Mouse (Mus musculus): Measurements from ENCODE around the gene 4932438H23Rik. TPM values are rescaled to one million over a fixed set of nuclear protein-coding genes. Genes with fewer than 3 reads are reported as not detected.
A peak's percentile ranks its signal among the peaks of the same experiment; 100 is the strongest.

Gene 4932438H23Rik
- polyA plus RNA-seq, 1 experiment from 2014 or later, result 0.33 TPM

DNA sequence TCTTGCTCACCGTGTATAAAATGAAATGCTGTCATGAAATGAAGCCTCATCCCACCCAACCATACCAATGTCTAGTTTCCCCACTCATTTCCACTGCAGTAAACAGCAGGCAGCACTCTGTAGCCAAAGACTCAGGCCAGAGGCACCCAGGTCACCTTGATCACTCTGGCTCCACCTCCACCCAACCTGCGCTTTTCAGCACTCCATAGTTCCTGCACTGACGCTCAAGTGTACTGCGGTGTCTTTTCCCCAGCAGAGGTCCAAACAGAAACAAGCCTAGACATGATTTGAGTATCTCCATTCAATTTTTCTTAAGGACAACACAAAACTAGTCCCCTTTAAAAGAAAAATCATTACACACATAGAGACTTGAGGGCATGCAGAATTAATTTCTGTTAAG lies 75.4 kb downstream of the 4932438H23Rik start:
- WGBS, result 97% methylated on average over 4 of the region's 4 CpGs

DNA sequence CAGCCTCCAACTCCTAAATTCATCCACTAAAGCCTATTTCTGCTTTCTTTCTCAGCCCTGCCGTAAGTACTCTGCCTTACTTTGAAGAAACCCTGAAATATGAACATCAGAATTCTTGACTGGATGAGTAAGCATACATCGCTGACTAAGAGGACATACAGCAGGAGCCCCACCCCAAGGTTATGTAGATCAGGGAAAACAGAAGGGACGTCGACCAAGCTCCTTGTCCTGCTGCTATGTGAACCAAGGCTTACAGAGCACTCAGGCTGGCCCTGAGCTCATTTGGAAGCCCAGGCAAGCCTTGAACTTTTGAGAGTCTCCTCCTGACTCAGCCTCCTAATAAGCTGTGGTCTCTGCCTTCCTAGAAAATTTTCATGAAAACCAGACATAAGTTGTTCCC lies 79.2 kb downstream of the 4932438H23Rik start:
- no peak overlapping the region for H3K4me2 ChIP-seq
- no peaks in the 10 kb centered on the region for H3K9me3 ChIP-seq (replicated peaks)
- WGBS, result 86% methylated on average over 4 of the region's 4 CpGs
- H3K27ac ChIP-seq (replicated peaks), result no peak overlapping the region
- H3K9ac ChIP-seq (replicated peaks), result no peak overlapping the region
- H3K4me1 ChIP-seq, result peaks cover 12% of the 10 kb centered on the region
- peaks cover 59% of the 10 kb centered on the region for H3K36me3 ChIP-seq
- H3K4me3 ChIP-seq (replicated peaks), result no peak overlapping the region
- ATAC-seq (ENCODE audit: low FRiP score), result no peak
- H3K27me3 ChIP-seq (replicated peaks), result no peaks in the 10 kb centered on the region

More for the DNA sequence above, 75.4 kb downstream of the 4932438H23Rik start:
- Histone ChIP-seq H3K27ac (replicated peaks) (no peak overlapping the region), H3K4me2 (no peak overlapping the region), H3K9ac (replicated peaks) (no peak overlapping the region), H3K36me3 (peaks cover 82% of the 10 kb centered on the region), H3K9me3 (replicated peaks) (no peaks in the 10 kb centered on the region), H3K4me3 (replicated peaks) (no peak overlapping the region), H3K4me1 (no peaks in the 10 kb centered on the region), H3K27me3 (replicated peaks) (no peaks in the 10 kb centered on the region)
- no peak for ATAC-seq (ENCODE audit: low FRiP score)

DNA sequence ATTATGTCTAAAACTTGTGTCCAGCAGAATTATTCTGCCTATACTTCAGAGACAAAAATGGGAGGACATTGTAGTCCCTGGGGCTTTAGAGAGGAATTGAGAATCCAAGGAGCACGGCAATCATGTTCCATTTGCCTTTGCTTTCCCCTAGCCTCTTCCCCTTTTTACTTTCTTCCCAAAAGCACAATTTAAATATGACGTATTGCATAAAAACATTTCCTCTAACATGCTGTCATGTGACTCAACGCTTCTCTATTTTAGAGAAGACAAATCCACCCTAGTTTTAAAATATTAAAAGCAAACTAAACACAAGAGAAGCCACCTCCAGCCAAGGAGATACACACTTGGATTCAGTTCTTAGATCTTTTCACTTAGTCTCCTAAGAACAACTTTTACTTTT lies 83.1 kb downstream of the 4932438H23Rik start:
- H3K9me3 ChIP-seq (replicated peaks), result no peaks in the 10 kb centered on the region
- 35% methylated on average over 3 of the region's 3 CpGs for WGBS
- peaks cover 29% of the 10 kb centered on the region for H3K36me3 ChIP-seq
- H3K4me3 ChIP-seq (replicated peaks), result peak overlapping the region; percentile 95
- H3K9ac ChIP-seq (replicated peaks), result peak overlapping the region; percentile 95
- H3K27ac ChIP-seq (replicated peaks), result peak overlapping the region; percentile 98
- H3K4me2 ChIP-seq, result peak overlapping the region; percentile 71
- peaks cover 29% of the 10 kb centered on the region for H3K4me1 ChIP-seq
- ATAC-seq (ENCODE audit: low FRiP score), result no peak
- H3K27me3 ChIP-seq (replicated peaks), result no peaks in the 10 kb centered on the region

DNA sequence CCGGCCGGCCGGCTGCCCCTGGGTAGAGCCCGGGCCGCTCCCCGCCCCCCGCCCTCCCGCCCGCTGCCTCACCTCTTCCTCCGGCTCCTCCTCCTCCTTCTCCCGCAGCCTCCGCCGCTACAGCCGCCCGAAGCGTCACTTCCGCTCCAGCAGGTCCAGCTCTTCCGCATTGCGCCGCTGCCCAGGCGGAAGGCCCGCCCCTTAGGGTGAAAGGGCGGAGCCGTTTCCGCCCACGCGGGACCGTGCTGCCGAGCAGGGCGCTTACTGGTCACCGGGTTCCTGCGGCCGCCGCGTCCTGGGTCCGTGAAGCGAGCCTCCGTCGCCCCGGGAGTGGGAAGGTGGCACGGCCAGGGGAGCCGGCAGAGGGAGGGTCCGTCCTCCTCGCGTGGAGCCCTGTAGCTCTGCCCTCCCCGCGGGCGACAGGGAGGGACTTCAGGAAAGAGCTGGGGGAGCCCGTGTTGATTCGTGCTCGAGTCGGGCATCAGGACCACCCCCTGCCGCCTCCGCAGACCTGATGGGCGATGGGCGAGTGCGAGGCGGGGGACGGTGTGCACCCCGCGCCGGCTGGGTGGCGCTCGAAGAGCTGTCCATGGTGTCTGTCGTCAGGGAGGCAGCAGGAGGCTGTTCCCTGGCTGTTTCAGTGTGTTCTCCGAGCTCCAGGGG lies 83.8 kb downstream of the 4932438H23Rik start, which contains the start of gene Synj1:
Synj1 (minus strand) TSS at position 288 of the 663 bp plus-strand sequence.
- peak within 1 kb of the TSS; percentile 95 for H3K9ac ChIP-seq (replicated peaks)
- peak within 1 kb of the TSS; percentile 71 for H3K4me2 ChIP-seq
- H3K27ac ChIP-seq (replicated peaks), result peak within 1 kb of the TSS; percentile 98
- peaks cover 26% of the 10 kb centered on the region for H3K36me3 ChIP-seq
- WGBS, result under 1% methylated on average over 66 of the region's 66 CpGs
- peak within 1 kb of the TSS; percentile 95 for H3K4me3 ChIP-seq (replicated peaks)
- ATAC-seq (ENCODE audit: low FRiP score), result peak; percentile 96
- H3K4me1 ChIP-seq, result peaks cover 33% of the 10 kb centered on the region
- no peaks in the 10 kb centered on the region for H3K9me3 ChIP-seq (replicated peaks)
- H3K27me3 ChIP-seq (replicated peaks), result no peaks in the 10 kb centered on the region

DNA sequence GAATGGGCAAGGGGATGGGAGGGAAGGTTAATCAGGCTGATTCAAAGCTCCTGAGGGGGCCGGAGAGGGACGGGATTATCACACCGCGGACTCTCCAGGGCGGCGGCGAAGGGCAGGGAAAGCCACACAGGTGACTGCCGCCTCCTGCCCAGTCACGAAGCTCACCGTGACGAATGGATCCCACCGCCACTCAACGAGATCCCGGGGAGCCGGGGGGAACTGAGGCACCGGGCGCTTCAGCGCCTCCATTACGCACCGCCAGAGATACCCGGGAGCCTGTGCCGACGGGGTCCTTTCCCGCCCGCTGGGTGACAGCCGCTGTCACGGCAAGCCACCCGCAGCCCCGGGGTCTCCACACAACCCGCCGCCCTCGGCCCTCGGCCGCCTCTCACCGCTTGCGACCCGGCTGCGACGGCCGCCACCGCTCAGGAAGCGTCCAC lies 84.3 kb downstream of the 4932438H23Rik start:
- H3K4me2 ChIP-seq, result peak overlapping the region; percentile 71
- peak overlapping the region; percentile 95 for H3K4me3 ChIP-seq (replicated peaks)
- peak overlapping the region; percentile 95 for H3K9ac ChIP-seq (replicated peaks)
- under 1% methylated on average over 42 of the region's 42 CpGs for WGBS
- no peaks in the 10 kb centered on the region for H3K9me3 ChIP-seq (replicated peaks)
- H3K4me1 ChIP-seq, result peaks cover 33% of the 10 kb centered on the region
- peaks cover 21% of the 10 kb centered on the region for H3K36me3 ChIP-seq
- H3K27me3 ChIP-seq (replicated peaks), result no peaks in the 10 kb centered on the region
- ATAC-seq (ENCODE audit: low FRiP score), result peak; percentile 73; the same call in 1 of the 2 replicates
- peak overlapping the region; percentile 98 for H3K27ac ChIP-seq (replicated peaks)

DNA sequence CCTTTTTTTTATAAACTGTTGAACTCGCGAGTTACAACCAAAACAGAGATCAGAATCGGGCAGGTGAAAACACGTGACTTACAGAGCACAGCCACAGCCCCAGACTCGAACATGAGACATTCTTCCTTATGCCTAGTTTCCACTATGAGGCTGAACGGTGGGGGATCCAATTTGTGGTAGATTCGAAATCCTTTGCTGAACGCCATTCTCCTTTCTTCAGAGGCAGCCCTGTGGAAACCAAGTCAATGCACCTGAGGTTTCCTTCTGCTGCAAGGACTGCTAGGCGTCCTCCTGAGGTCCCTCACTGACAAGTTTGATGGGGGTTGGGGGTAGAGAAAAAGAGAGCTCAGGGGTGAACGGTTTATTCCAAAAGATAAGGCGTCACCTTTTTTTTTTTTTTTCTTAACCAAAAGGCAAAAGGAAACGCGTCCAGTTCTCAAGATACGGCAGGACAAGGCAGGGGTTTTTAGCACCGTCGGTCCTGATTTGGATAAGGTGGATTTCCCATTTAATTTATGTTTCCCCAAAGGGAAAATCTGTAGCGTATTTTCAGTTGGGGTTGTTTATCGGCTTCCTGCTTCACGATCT lies 84.9 kb downstream of the 4932438H23Rik start:
- Histone ChIP-seq H3K4me3 (replicated peaks) (peak overlapping the region; percentile 95), H3K4me1 (peaks cover 33% of the 10 kb centered on the region), H3K27me3 (replicated peaks) (no peaks in the 10 kb centered on the region), H3K36me3 (peaks cover 15% of the 10 kb centered on the region), H3K27ac (replicated peaks) (peak overlapping the region; percentile 98), H3K9ac (replicated peaks) (peak overlapping the region; percentile 95), H3K9me3 (replicated peaks) (no peaks in the 10 kb centered on the region), H3K4me2 (peak overlapping the region; percentile 71)
- no peak for ATAC-seq (ENCODE audit: low FRiP score)
- WGBS, result 1% methylated on average over 19 of the region's 19 CpGs

DNA sequence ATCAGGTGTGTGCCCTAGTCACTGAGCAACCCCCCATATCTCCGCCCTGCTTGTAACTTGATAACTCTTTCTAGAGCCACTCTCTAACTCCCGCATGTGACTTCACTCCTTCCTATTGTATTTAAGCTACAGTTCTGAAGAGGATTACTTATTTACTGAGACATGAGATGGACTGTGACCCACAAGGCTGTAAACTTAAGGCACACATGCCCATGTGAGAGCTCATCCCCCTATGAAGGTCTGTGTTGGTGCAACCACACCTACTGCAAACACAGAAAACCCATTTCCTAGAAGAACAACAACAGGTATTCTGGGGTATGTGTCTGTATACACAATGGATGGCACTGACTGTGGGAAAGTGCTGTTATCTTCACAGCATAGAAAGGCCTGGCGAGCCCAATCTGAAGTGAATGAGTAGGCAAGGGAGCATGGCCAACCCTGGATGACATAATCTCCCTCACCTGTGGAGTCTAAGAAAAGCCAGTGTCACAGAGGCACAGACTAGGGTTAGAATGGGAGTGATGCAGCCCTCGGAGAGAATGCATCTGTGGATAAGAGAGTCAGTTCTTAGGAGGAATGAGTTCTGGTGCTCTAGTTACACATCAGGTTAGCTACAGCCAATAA lies 89.9 kb downstream of the 4932438H23Rik start:
- no peak overlapping the region for H3K9ac ChIP-seq (replicated peaks)
- peaks cover 20% of the 10 kb centered on the region for H3K4me1 ChIP-seq
- H3K4me3 ChIP-seq (replicated peaks), result no peak overlapping the region
- no peaks in the 10 kb centered on the region for H3K27me3 ChIP-seq (replicated peaks)
- H3K9me3 ChIP-seq (replicated peaks), result no peaks in the 10 kb centered on the region
- no peak overlapping the region for H3K27ac ChIP-seq (replicated peaks)
- no peak overlapping the region for H3K4me2 ChIP-seq
- 90% methylated on average over 4 of the region's 4 CpGs for WGBS
- H3K36me3 ChIP-seq, result 0 out of 2 replicates have a peak, but pooled peaks cover 3% of the 10 kb centered on the region
- ATAC-seq (ENCODE audit: low FRiP score), result no peak

Other genes starting within 250 kb of the 4932438H23Rik start
- gene Cfap298, start 160.0 kb downstream of the 4932438H23Rik start, polyA plus RNA-seq (2015; fragmentation: Nextera tagmentation; extraction: Ambion mirVana), result 44.4 and 45.1 TPM in 2 replicates
- gene Synj1, start 83.8 kb downstream of the 4932438H23Rik start, polyA plus RNA-seq (2015; fragmentation: Nextera tagmentation; extraction: Ambion mirVana), result 40.6 and 46.2 TPM in 2 replicates
- 49.6 and 57.8 TPM in 2 replicates for gene Paxbp1, start 50.6 kb downstream of the 4932438H23Rik start, polyA plus RNA-seq (2015; fragmentation: Nextera tagmentation; extraction: Ambion mirVana)
- gene Olig2, start 130.3 kb upstream of the 4932438H23Rik start, polyA plus RNA-seq (2015; fragmentation: Nextera tagmentation; extraction: Ambion mirVana), result 8.5 and 9.9 TPM in 2 replicates
- gene Olig1, start 174.7 kb upstream of the 4932438H23Rik start, polyA plus RNA-seq (2015; fragmentation: Nextera tagmentation; extraction: Ambion mirVana), result 77.3 and 86.7 TPM in 2 replicates

All from neural tube, embryonic 15.5 days (tissue).